Mouse (Mus musculus) common myeloid progenitor, adult 5-6 weeks (primary cell): ENCODE data around the gene Rhoq. TPM values are rescaled to one million over a fixed set of nuclear protein-coding genes. Genes with fewer than 3 reads are reported as not detected.

ENCODE experiments used
- total RNA-seq: library from RNA; stranded (forward); fragments of 200-1000, 187-1606 nt; gene quantifications from 2 replicates; pipeline ENCODE4 v1.2.3, GENCODE M21; 2017

Gene Rhoq
- total RNA-seq, 1 experiment from 2014 or later = 5.6 TPM

Other genes starting within 250 kb of the Rhoq start
- 0.10 and 0.41 TPM in 2 replicates for gene Epas1, start 209.4 kb upstream of the Rhoq start, total RNA-seq
- not detected in 2 replicates for gene Tmem247, start 45.7 kb upstream of the Rhoq start, total RNA-seq
- gene Atp6v1e2, start 15.2 kb upstream of the Rhoq start, total RNA-seq = not detected in 2 replicates
- 15.7 and 22.7 TPM in 2 replicates for gene Pigf, start 62.3 kb downstream of the Rhoq start, total RNA-seq
- gene Cript, start 62.5 kb downstream of the Rhoq start, total RNA-seq = 45.7 and 84.5 TPM in 2 replicates
- 7.2 and 10.0 TPM in 2 replicates for gene Socs5, start 144.6 kb downstream of the Rhoq start, total RNA-seq